Mouse (Mus musculus) embryonic facial prominence, embryonic 15.5 days (tissue): Measurements from ENCODE around the gene Gucy1b2. TPM values are rescaled to one million over a fixed set of nuclear protein-coding genes. Genes with fewer than 3 reads are reported as not detected.

ENCODE experiments used
- ATAC-seq: fragments of 200-750 bp; cut with Nextera tagmentation; 2 replicates; pipeline ENCODE4 v1.8.0; 2017; ENCODE audit warnings: low read depth, moderate TSS enrichment; ENCODE audit not compliant: insufficient number of reproducible peaks, low FRiP score, low TSS enrichment
- H3K27ac ChIP-seq: fragments of 300-500 bp; sonication (generic); replicated peaks from 2 replicates; pipeline ENCODE4 v1.5.1; 2015; ENCODE audit warnings: mild to moderate bottlenecking, inconsistent platforms
- H3K27me3 ChIP-seq: fragments of 300-500 bp; sonication (generic); 2 replicates; pipeline ENCODE4 v1.6.1; 2015; ENCODE audit warnings: inconsistent platforms
- H3K36me3 ChIP-seq: fragments of 300-500 bp; sonication (generic); 2 replicates; pipeline ENCODE4 v1.6.1; 2015; ENCODE audit warnings: mild to moderate bottlenecking, inconsistent platforms
- H3K4me1 ChIP-seq: fragments of 300-500 bp; sonication (generic); 2 replicates; pipeline ENCODE4 v1.6.1; 2015; ENCODE audit warnings: inconsistent platforms
- H3K4me2 ChIP-seq: fragments of 300-500 bp; sonication (generic); replicated peaks from 2 replicates; pipeline ENCODE4 v1.6.1; 2015; ENCODE audit warnings: mild to moderate bottlenecking, inconsistent platforms
- H3K4me3 ChIP-seq: fragments of 300-500 bp; sonication (generic); replicated peaks from 2 replicates; pipeline ENCODE4 v1.5.1; 2015; ENCODE audit warnings: mild to moderate bottlenecking, inconsistent platforms
- H3K9ac ChIP-seq: fragments of 300-500 bp; sonication (generic); 2 replicates; pipeline ENCODE4 v1.6.1; 2015; ENCODE audit warnings: inconsistent platforms
- H3K9me3 ChIP-seq: fragments of 300-500 bp; sonication (generic); replicated peaks from 2 replicates; pipeline ENCODE4 v1.6.1; 2016; ENCODE audit warnings: inconsistent platforms
- WGBS: fragments of 180-500 bp; shearing (Covaris S2); methylation state at CpG from one replicate; pipeline ENCODE4 v1.1.7; 2015; 5-methylcytosine and 5-hydroxymethylcytosine counted together
- polyA plus RNA-seq: library from polyadenylated mRNA; unstranded; fragments of >200 nt; fragmentation: Nextera tagmentation; extraction: Ambion mirVana; gene quantifications from 2 replicates; pipeline ENCODE4 v1.2.1, GENCODE M21; 2015

Gene Gucy1b2
- polyA plus RNA-seq, 1 experiment from 2014 or later: 0.40 TPM

- H3K27me3 ChIP-seq: no peaks in the 10 kb centered on the region
- H3K4me1 ChIP-seq: peaks cover 10% of the 10 kb centered on the region; the same call in 1 of the 2 replicates
- no peak overlapping the region for H3K27ac ChIP-seq
- H3K9ac ChIP-seq: no peak overlapping the region
- ATAC-seq: no peak
- no peaks in the 10 kb centered on the region for H3K9me3 ChIP-seq
- H3K36me3 ChIP-seq: no peaks in the 10 kb centered on the region
- H3K4me3 ChIP-seq: no peak overlapping the region
- no peak overlapping the region for H3K4me2 ChIP-seq
- 83% methylated on average over 7 of the region's 7 CpGs for WGBS
Observed at GRCm38 (mm10) chr14:62446385-62447213, 9.5 kb downstream of the Gucy1b2 start.

- H3K9me3 ChIP-seq: no peaks in the 10 kb centered on the region
- H3K36me3 ChIP-seq: no peaks in the 10 kb centered on the region
- 47% methylated on average over 6 of the region's 6 CpGs for WGBS
- H3K27me3 ChIP-seq: no peaks in the 10 kb centered on the region
- 0 out of 2 replicates have a peak overlapping the region, but pooled peaks have one; percentile 39 for H3K27ac ChIP-seq
- H3K4me1 ChIP-seq: peaks cover 10% of the 10 kb centered on the region; the same call in 1 of the 2 replicates
- no peak overlapping the region for H3K9ac ChIP-seq
- no peak overlapping the region for H3K4me3 ChIP-seq
- no peak for ATAC-seq
- no peak overlapping the region for H3K4me2 ChIP-seq
Observed at GRCm38 (mm10) chr14:62443840-62444430, 12.2 kb downstream of the Gucy1b2 start.

GRCm38 (mm10) chr14:62442971-62443370 lies 13.1 kb downstream of the Gucy1b2 start:
- peaks cover 10% of the 10 kb centered on the region; the same call in 1 of the 2 replicates for H3K4me1 ChIP-seq
- H3K9me3 ChIP-seq: no peaks in the 10 kb centered on the region
- H3K27ac ChIP-seq: peak overlapping the region; percentile 39; the same call in 1 of the 2 replicates
- WGBS: 65% methylated on average over 1 of the region's 1 CpGs
- no peaks in the 10 kb centered on the region for H3K27me3 ChIP-seq
- no peak overlapping the region for H3K4me2 ChIP-seq
- no peak overlapping the region for H3K9ac ChIP-seq
- no peak overlapping the region for H3K4me3 ChIP-seq
- ATAC-seq: no peak
- H3K36me3 ChIP-seq: no peaks in the 10 kb centered on the region

- Histone ChIP-seq H3K4me3 (no peak overlapping the region), H3K36me3 (no peaks in the 10 kb centered on the region), H3K9ac (no peak overlapping the region), H3K4me2 (no peak overlapping the region), H3K27me3 (no peaks in the 10 kb centered on the region), H3K27ac (no peak overlapping the region), H3K4me1 (peaks cover 10% of the 10 kb centered on the region; the same call in 1 of the 2 replicates), H3K9me3 (no peaks in the 10 kb centered on the region)
- no peak for ATAC-seq
Observed at GRCm38 (mm10) chr14:62440036-62440435, 16.1 kb downstream of the Gucy1b2 start.

- no peak overlapping the region for H3K4me3 ChIP-seq
- no peak overlapping the region for H3K27ac ChIP-seq
- 61% methylated on average over 4 of the region's 4 CpGs for WGBS
- no peak overlapping the region for H3K9ac ChIP-seq
- no peak overlapping the region for H3K4me2 ChIP-seq
- ATAC-seq: no peak
- H3K27me3 ChIP-seq: no peaks in the 10 kb centered on the region
- H3K9me3 ChIP-seq: no peaks in the 10 kb centered on the region
- no peaks in the 10 kb centered on the region for H3K4me1 ChIP-seq
- no peaks in the 10 kb centered on the region for H3K36me3 ChIP-seq
Observed at GRCm38 (mm10) chr14:62438236-62438635, 17.9 kb downstream of the Gucy1b2 start.

GRCm38 (mm10) chr14:62437806-62438205 lies 18.3 kb downstream of the Gucy1b2 start:
- Histone ChIP-seq H3K4me3 (no peak overlapping the region), H3K4me1 (no peaks in the 10 kb centered on the region), H3K36me3 (no peaks in the 10 kb centered on the region), H3K9ac (no peak overlapping the region), H3K27me3 (no peaks in the 10 kb centered on the region), H3K4me2 (no peak overlapping the region), H3K9me3 (no peaks in the 10 kb centered on the region), H3K27ac (no peak overlapping the region)
- no peak for ATAC-seq
- 90% methylated on average over 2 of the region's 2 CpGs for WGBS

- Histone ChIP-seq H3K36me3 (no peaks in the 10 kb centered on the region), H3K4me1 (0 out of 2 replicates have a peak, but pooled peaks cover 5% of the 10 kb centered on the region), H3K9me3 (no peaks in the 10 kb centered on the region), H3K4me3 (no peak overlapping the region), H3K9ac (no peak overlapping the region), H3K27ac (no peak overlapping the region), H3K27me3 (no peaks in the 10 kb centered on the region), H3K4me2 (no peak overlapping the region)
- WGBS: 67% methylated on average over 2 of the region's 2 CpGs
- no peak for ATAC-seq
Observed at GRCm38 (mm10) chr14:62425277-62425691, 30.8 kb downstream of the Gucy1b2 start.

GRCm38 (mm10) chr14:62422265-62422664 lies 33.8 kb downstream of the Gucy1b2 start:
- no peaks in the 10 kb centered on the region for H3K27me3 ChIP-seq
- H3K4me2 ChIP-seq: no peak overlapping the region
- H3K9me3 ChIP-seq: no peaks in the 10 kb centered on the region
- ATAC-seq: no peak
- 0 out of 2 replicates have a peak, but pooled peaks cover 5% of the 10 kb centered on the region for H3K4me1 ChIP-seq
- H3K4me3 ChIP-seq: no peak overlapping the region
- H3K27ac ChIP-seq: no peak overlapping the region
- H3K9ac ChIP-seq: no peak overlapping the region
- H3K36me3 ChIP-seq: no peaks in the 10 kb centered on the region
- 65% methylated on average over 4 of the region's 4 CpGs for WGBS

- Histone ChIP-seq H3K4me2 (no peak overlapping the region), H3K9ac (no peak overlapping the region), H3K27ac (no peak overlapping the region), H3K36me3 (no peaks in the 10 kb centered on the region), H3K9me3 (no peaks in the 10 kb centered on the region), H3K4me1 (no peaks in the 10 kb centered on the region), H3K4me3 (no peak overlapping the region), H3K27me3 (no peaks in the 10 kb centered on the region)
- no peak for ATAC-seq
- WGBS: 74% methylated on average over 3 of the region's 3 CpGs
Observed at GRCm38 (mm10) chr14:62417501-62417900, 38.6 kb downstream of the Gucy1b2 start.

GRCm38 (mm10) chr14:62416742-62417134 lies 39.4 kb downstream of the Gucy1b2 start:
- no peaks in the 10 kb centered on the region for H3K4me1 ChIP-seq
- ATAC-seq: peak; percentile 54; the same call in 1 of the 2 replicates
- no peaks in the 10 kb centered on the region for H3K36me3 ChIP-seq
- H3K9ac ChIP-seq: no peak overlapping the region
- 34% methylated on average over 1 of the region's 1 CpGs for WGBS
- no peaks in the 10 kb centered on the region for H3K27me3 ChIP-seq
- no peak overlapping the region for H3K4me3 ChIP-seq
- H3K4me2 ChIP-seq: no peak overlapping the region
- H3K27ac ChIP-seq: no peak overlapping the region
- no peaks in the 10 kb centered on the region for H3K9me3 ChIP-seq

- 53% methylated on average over 7 of the region's 7 CpGs for WGBS
- H3K27me3 ChIP-seq: no peaks in the 10 kb centered on the region
- no peak overlapping the region for H3K27ac ChIP-seq
- no peaks in the 10 kb centered on the region for H3K36me3 ChIP-seq
- no peaks in the 10 kb centered on the region for H3K9me3 ChIP-seq
- H3K4me3 ChIP-seq: no peak overlapping the region
- no peak overlapping the region for H3K4me2 ChIP-seq
- no peak for ATAC-seq
- no peaks in the 10 kb centered on the region for H3K4me1 ChIP-seq
- H3K9ac ChIP-seq: no peak overlapping the region
Observed at GRCm38 (mm10) chr14:62416007-62416741, 39.9 kb downstream of the Gucy1b2 start.
